Mouse (Mus musculus) monocyte, adult 5-6 weeks (primary cell): ENCODE measurements around the gene Rbm19. TPM values are rescaled to one million over a fixed set of nuclear protein-coding genes. Genes with fewer than 3 reads are reported as not detected.

Source experiments
- ATAC-seq: fragments of 153-309, 156-312 bp; replicated peaks from 2 replicates; pipeline ENCODE4 v1.8.0; 2017; ENCODE audit warnings: mild to moderate bottlenecking; ENCODE audit not compliant: low TSS enrichment, insufficient number of reproducible peaks, severe bottlenecking, poor library complexity, low FRiP score
- total RNA-seq: library from RNA; stranded (forward); fragments of 200-1000, 200-491, 200-594 nt; gene quantifications from 3 replicates; pipeline ENCODE4 v1.2.3, GENCODE M21; 2017

Rbm19 gene
- total RNA-seq, 1 experiment from 2014 or later, result 15.9 TPM

- ATAC-seq, result no peak
Measured at GRCm38 (mm10) chr5:120130163-120130562, 13.9 kb downstream of the Rbm19 start.

DNA sequence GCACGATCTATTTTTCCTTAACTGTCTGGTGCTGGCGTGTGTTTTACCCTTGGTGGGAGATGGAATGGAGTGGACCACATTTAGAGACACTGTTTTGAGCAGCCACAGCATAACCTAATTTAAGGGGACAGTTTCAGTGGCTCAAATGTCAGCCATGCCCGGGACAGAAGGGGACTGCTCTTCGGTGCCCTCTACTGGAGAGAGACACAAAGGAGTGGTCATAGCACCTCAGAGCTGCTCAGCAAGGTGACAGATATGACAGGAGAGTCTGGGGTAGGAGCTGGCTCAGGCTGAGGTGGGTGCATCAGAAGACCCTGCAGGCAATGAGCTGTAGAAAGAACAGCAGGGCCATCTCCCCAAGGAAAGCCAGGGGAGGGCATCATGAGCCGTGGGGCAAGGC is 15.3 kb downstream of the Rbm19 start:
- no peak for ATAC-seq

GRCm38 (mm10) chr5:120134000-120134399 is 17.7 kb downstream of the Rbm19 start:
- no peak for ATAC-seq

GRCm38 (mm10) chr5:120135337-120135736 is 19.1 kb downstream of the Rbm19 start:
- ATAC-seq, result no peak

DNA sequence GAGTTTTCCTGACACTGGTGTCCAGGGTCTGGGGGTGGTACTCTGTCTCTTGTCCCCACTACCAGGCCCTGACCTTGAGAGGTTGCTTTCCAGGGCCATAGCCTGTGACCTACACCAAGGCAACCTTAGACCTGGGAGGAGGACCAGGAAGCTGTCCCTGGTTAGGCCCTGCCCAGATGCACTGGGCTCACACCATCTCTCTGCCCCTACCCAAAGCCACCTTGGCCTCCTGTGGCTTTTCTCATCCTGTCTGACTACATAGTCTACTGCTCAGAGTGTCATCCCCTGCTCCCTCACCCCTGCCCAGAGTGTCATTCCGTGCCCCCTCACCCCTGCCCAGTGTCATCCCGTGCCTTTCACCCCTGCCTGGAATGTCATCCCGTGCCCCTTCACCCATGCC is 19.6 kb downstream of the Rbm19 start:
- ATAC-seq, result no peak

- ATAC-seq, result no peak
Measured at GRCm38 (mm10) chr5:120136236-120136675, 20.0 kb downstream of the Rbm19 start.

- ATAC-seq, result no peak
Measured at GRCm38 (mm10) chr5:120137038-120137437, 20.8 kb downstream of the Rbm19 start.

DNA sequence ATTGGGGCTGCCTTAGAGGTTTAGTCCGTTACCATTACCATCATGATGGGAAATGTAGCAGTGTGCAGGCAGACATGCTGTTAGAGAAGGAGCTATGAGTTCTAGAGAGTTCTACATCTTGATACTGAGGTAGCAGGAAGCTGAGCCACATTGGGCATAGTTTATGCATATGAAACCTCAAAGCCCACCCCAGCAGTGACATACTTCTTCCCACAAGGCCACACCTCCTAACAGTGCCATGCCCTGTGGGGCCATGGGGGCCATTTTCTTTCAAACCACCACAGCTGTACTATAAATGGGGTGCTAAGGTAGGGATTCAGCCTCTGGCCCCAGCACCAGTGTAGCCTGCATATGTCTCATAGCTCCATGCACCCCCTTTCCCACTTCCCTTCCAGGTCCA is 21.6 kb downstream of the Rbm19 start:
- no peak for ATAC-seq

GRCm38 (mm10) chr5:120138406-120138805 is 22.1 kb downstream of the Rbm19 start:
- ATAC-seq, result no peak

GRCm38 (mm10) chr5:120139224-120139623 is 23.0 kb downstream of the Rbm19 start:
- no peak for ATAC-seq

DNA sequence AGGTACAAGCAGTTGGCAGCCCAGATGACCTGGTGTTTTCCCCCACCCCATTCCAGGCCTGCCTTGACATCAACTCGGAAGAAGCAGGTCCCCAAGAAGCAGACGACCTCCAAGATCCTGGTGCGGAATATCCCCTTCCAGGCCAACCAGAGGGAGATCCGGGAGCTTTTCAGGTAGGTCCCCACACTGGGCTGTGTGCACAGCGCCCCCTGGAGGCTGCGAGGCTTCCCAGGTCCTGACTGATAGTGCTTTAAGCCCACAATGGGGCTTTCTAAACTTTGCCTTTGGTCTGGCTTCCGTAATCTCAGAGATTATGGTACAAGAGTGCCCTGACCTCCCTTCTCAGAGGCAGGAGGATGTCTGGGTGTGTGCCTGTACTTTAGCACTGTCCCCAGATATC is 27.7 kb downstream of the Rbm19 start:
- ATAC-seq, result no peak

- ATAC-seq, result no peak
Measured at GRCm38 (mm10) chr5:120145371-120146050, 29.2 kb downstream of the Rbm19 start.

- no peak for ATAC-seq
Measured at GRCm38 (mm10) chr5:120146051-120146385, 29.8 kb downstream of the Rbm19 start.

DNA sequence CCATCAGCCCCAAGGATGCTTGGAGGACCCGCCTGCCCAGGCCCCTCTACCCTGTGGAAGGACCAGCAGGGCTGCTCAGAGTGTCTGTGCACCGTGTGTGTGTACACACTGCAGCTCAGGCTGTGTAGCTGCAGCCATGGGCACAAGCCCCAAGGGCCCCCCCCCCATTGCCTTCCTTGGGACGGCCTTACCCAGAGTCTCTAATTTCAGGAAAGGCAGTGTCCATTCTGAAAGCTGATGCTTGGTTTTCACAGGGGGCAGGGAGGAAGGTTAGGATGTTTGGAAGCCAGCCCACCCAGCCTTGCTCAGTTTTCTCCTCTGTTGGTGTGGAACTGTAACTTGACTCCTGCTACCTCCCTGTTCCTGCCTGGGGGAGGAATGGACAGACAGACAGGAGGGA is 30.6 kb downstream of the Rbm19 start:
- no peak for ATAC-seq

DNA sequence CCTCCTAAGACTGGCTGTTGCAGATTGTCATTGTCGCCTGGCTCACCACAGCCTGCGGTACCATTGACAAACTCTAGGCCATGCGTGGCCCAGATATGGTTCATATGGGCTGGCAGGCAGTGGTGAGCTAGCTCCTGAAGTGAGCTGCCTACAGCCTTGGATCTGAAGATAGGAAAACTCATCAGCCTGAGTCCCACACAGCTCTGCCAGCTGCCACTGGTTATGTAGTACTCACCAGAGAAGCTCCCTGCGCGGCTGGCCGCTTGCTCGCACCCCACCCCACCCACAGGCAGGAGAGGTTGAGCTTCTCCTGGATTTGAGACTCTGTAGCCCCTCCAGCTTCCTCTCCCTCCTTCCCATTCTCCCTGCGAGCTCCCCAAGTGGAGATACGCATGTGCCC is 32.0 kb downstream of the Rbm19 start:
- ATAC-seq, result no peak

DNA sequence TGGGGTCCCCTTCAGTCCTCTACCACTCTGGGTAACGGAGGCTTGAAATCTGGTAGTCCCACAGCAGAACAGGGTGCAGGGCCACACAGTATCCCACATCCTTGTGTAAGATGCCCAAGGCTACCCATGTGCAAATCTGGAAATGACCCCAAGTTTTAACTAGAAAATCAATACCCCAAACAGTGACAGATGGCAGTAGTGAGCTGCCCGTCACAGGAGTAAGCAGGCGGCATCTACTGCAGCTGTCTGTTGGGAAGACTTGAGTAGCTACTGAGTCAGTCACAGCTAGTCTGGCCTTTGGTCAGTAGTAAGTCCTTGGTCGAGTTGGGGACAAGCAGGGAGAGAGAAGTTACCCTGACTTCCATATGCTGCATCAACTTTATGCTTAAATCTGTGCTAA is 34.9 kb downstream of the Rbm19 start:
- ATAC-seq, result no peak

- no peak for ATAC-seq
Measured at GRCm38 (mm10) chr5:120153140-120153539, 36.9 kb downstream of the Rbm19 start.

- no peak for ATAC-seq
Measured at GRCm38 (mm10) chr5:120155672-120156071, 39.4 kb downstream of the Rbm19 start.

DNA sequence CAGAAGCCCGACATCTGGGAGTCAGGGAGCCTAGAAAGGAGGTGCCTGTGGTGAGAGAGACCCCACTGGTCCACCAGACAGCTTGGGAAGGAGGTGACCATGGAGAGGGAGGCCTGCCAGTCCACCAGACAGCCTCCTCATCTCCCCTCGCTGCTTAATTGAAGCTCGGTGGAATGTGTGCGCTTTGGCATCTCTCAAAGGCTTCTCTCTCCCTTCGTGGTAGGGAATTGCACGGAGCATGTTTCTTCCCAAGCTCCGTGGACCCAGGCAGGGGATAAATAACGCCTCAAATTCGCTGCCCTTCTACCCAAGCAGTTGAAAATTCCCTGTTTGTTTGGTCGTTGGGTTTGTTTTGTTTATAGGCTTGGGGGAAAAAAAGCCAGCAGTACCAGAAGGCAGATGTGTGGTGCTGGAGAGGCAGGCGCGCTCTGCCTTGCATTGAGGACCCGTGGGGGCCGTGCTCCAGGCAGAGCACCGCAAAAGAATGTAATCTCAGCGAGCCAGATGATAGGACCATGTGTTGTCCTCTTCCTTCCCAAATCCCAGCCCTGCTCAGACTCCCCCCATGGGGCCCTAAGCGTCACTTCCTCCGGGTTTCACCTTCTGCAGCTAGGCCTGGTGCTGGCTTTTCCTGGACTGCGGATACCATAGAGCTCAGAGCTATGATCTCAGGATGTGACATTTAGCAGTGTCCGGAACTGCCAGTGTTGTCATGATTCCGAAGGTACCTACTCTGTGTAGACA is 40.1 kb downstream of the Rbm19 start:
- no peak for ATAC-seq

DNA sequence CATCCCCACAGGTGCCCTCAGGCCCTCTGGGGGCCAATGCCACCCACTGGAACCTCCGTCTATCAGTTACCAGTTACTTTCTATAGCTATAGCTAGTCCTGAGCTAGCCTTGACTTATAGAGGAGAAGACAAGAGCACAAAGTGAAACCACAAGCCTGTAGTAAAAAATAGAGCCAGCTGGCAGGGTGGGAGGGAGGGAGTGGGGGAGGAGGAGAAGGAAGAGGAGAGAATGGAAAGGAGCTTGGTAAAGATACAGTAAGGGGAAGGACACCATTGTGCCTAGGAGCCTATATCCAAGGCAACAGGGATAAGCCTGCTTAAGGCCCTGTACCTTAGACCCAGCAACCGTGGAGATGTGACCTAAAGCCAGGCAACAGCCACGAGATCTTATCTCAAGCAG is 40.9 kb downstream of the Rbm19 start:
- no peak for ATAC-seq
